In the genomic region with DNA sequence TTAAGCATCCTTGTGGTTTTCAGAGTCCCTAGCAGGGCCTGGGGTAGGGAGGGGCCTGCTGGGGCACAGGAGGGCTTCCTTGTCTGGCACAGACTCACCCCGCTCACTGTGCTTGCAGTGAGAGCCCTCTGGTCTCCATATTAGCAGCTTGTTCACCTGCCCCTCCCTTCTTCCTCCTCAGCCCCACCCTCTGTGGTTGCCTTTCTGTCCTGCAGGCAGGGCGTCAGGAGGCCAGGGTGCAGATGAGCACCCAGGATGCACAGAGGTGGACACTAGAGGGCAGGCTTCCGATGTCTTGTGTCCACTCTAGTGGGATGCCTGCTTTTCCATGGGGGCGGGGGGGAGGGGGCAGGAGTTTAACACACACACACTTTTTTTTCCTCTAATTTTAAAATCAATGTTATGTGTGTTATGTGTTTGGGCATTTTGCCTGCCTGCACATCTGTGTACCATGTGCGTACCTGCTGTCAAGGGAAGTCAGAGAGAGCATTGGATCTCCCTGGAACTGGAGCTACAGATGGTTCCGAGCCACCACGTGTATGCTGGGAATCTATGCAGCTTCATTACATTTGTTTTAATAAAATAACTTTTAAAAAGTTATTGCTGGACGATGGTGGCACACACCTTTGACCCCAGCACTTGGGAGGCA, we compare ENCODE assay signal across 9 mouse cellular contexts. TPM values are rescaled to one million over a fixed set of nuclear protein-coding genes. Genes with fewer than 3 reads are reported as not detected.
A peak's percentile ranks its signal among the peaks of the same experiment; 100 is the strongest.
DNase-seq lines count a peak whose midpoint lies in the region; ATAC-seq lines count a peak whose summit lies in the region.
"Had no signal": no experiment of that assay in that cellular context is flagged by ENCODE, and none has a peak within 500 bp of the region (broad histone marks: within the 10 kb centered on the region; RNA-seq: fewer than 3 reads in every experiment).

No protein-coding gene starts in this region.

- H3K9ac ChIP-seq in intestine, embryonic 15.5 days, result no peak overlapping the region

- no peaks in the 10 kb centered on the region for H3K36me3 ChIP-seq in intestine, embryonic 15.5 days

- H3K4me1 ChIP-seq in intestine, embryonic 15.5 days (replicated peaks), result peaks cover 10% of the 10 kb centered on the region

- H3K9me3 ChIP-seq in intestine, embryonic 15.5 days, result no peaks in the 10 kb centered on the region

- H3K4me2 ChIP-seq in intestine, embryonic 15.5 days (replicated peaks), result no peak overlapping the region

- 39% methylated on average over 8 of the region's 8 CpGs for WGBS in intestine, embryonic 15.5 days

- H3K27me3 ChIP-seq in intestine, embryonic 15.5 days (replicated peaks), result no peaks in the 10 kb centered on the region

- peak; percentile 57 for ATAC-seq in intestine, embryonic 15.5 days

- H3K4me3 ChIP-seq in intestine, embryonic 15.5 days (replicated peaks), result no peak overlapping the region

- no peak overlapping the region for H3K27ac ChIP-seq in intestine, embryonic 15.5 days

- DNase-seq in gastrocnemius, postnatal 25 days, result peak; percentile 43
- no peak for DNase-seq in gastrocnemius, adult 8-10 months (ENCODE audit: low spot score in 2 of 2)
- DNase-seq in CD4-positive, CD25-positive, alpha-beta regulatory T cell, adult 2 months (ENCODE audit: low read depth, low spot score), result peak; percentile 68
- DNase-seq in cerebellum, postnatal 10 days, result peak; percentile 69 to 71
- DNase-seq in lung, postnatal 10 days, result peak; percentile 73
- DNase-seq in testis, postnatal 10 days (ENCODE audit: low spot score), result peak; percentile 75
- no peak for DNase-seq in right cerebral cortex, postnatal 10 days (ENCODE audit: low spot score in 2 of 2)

RNA-seq across cellular contexts. Expression of a gene that starts 2.0 kb away (rescaled TPM):
- 10 to 100 TPM; 37.3 to 42.6 TPM for total RNA-seq in gastrocnemius, postnatal 25 days (2021)
- total RNA-seq in gastrocnemius, adult 8-10 months (2022), result 10 to 100 TPM; 48.6 to 61.3 (median 54.9) TPM
- 14.0 and 15.7 TPM in 2 replicates for polyA plus RNA-seq in intestine, embryonic 15.5 days (2015; fragmentation: Nextera tagmentation; extraction: Ambion mirVana)

RNA-seq across cellular contexts. Expression of a gene that starts 14.6 kb away (rescaled TPM):
- 10 to 100 TPM; 24.6 to 29.2 TPM for total RNA-seq in gastrocnemius, postnatal 25 days (2021)
- 10 to 100 TPM; 11.4 to 15.5 (median 13.8) TPM for total RNA-seq in gastrocnemius, adult 8-10 months (2022)
- polyA plus RNA-seq in intestine, embryonic 15.5 days (2015; fragmentation: Nextera tagmentation; extraction: Ambion mirVana), result 16.4 and 18.8 TPM in 2 replicates

RNA-seq across cellular contexts. Expression of a gene that starts 20.0 kb away (rescaled TPM):
- total RNA-seq in gastrocnemius, postnatal 25 days (2021), result 1,000 to 10,000 TPM; 1,680 to 2,125 TPM
- 1,000 to 10,000 TPM; 1,455 to 1,877 (median 1,746) TPM for total RNA-seq in gastrocnemius, adult 8-10 months (2022)
- 19.2 and 19.6 TPM in 2 replicates for polyA plus RNA-seq in intestine, embryonic 15.5 days (2015; fragmentation: Nextera tagmentation; extraction: Ambion mirVana)

RNA-seq across cellular contexts. Expression of a gene that starts 26.1 kb away (rescaled TPM):
- not detected for total RNA-seq in gastrocnemius, postnatal 25 days (2021)
- total RNA-seq in gastrocnemius, adult 8-10 months (2022), result not detected
- polyA plus RNA-seq in intestine, embryonic 15.5 days (2015; fragmentation: Nextera tagmentation; extraction: Ambion mirVana), result not detected in 2 replicates
- total RNA-seq: adrenal gland, adult 18-20 months had no signal

RNA-seq across cellular contexts. Expression of a gene that starts 26.9 kb away (rescaled TPM):
- total RNA-seq in gastrocnemius, postnatal 25 days (2021), result not detected
- total RNA-seq in gastrocnemius, adult 8-10 months (2022), result not detected
- 0.56 and 0.69 TPM in 2 replicates for polyA plus RNA-seq in intestine, embryonic 15.5 days (2015; fragmentation: Nextera tagmentation; extraction: Ambion mirVana)
- total RNA-seq: adrenal gland, adult 18-20 months had no signal

Comparison
In these comparisons a context has a peak if more than half of its experiments do, and no peak if none do; other contexts are left out.
1. DNase-seq: peak in gastrocnemius, postnatal 25 days (single experiment), CD4-positive, CD25-positive, alpha-beta regulatory T cell, adult 2 months (single experiment), cerebellum, postnatal 10 days (2 of 2), lung, postnatal 10 days (single experiment) and testis, postnatal 10 days (single experiment); none in gastrocnemius, adult 8-10 months (0 of 2) and right cerebral cortex, postnatal 10 days (0 of 2).